Mouse (Mus musculus): Measurements from ENCODE around the gene Smurf1. TPM values are rescaled to one million over a fixed set of nuclear protein-coding genes. Genes with fewer than 3 reads are reported as not detected.

The Smurf1 gene
- polyA plus RNA-seq, 1 experiment from 2014 or later, result 25.8 TPM

DNA sequence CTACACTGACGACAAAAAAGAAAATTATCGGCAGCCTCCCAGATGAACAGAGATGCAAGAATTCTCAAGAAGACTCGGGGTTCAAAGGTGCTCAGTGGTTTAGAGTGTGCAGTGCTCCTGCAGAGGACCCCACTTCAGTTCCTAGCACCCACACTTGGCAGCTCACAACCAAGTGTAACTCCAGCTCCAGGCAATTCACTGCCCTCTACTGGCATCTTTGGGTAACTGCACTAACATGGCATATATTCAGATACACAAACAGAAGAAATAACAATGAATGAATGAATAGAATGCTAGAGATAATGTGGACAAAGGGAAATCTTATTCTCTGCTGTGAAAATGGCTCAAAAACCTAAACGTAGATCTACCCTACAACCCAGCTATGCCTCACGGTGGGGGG lies 19.2 kb upstream of the Smurf1 start:
- Histone ChIP-seq H3K27me3 (no peaks in the 10 kb centered on the region), H3K4me2 (no peak overlapping the region), H3K9ac (no peak overlapping the region), H3K4me1 (replicated peaks) (no peaks in the 10 kb centered on the region), H3K9me3 (no peaks in the 10 kb centered on the region), H3K27ac (replicated peaks) (no peak overlapping the region), H3K4me3 (no peak overlapping the region), H3K36me3 (no peaks in the 10 kb centered on the region)
- ATAC-seq (ENCODE audit: low read depth), result no peak
- 92% methylated on average over 5 of the region's 5 CpGs for WGBS

DNA sequence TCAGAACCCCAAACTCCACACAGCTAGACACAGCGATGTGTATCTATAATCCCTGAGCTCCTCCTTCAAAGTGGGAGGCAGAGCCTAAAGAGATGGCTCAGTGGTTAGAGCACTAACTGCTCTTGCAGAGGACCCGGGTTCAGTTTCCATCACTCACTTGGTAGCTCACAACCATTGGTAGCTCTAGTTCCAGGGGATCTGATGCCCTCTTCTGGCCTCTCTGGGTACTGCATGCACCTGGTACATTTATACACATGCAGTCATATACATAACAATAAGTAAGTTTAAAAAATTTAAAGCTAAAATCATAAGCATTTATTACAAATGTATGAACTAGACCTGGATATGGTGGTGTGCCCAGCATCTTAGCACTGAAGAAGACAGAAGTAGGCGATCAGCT lies 17.6 kb upstream of the Smurf1 start:
- Histone ChIP-seq H3K27me3 (no peaks in the 10 kb centered on the region), H3K4me2 (no peak overlapping the region), H3K27ac (replicated peaks) (no peak overlapping the region), H3K36me3 (no peaks in the 10 kb centered on the region), H3K9ac (no peak overlapping the region), H3K9me3 (no peaks in the 10 kb centered on the region), H3K4me3 (no peak overlapping the region), H3K4me1 (replicated peaks) (no peaks in the 10 kb centered on the region)
- WGBS, result 93% methylated on average over 3 of the region's 3 CpGs
- ATAC-seq (ENCODE audit: low read depth), result no peak

DNA sequence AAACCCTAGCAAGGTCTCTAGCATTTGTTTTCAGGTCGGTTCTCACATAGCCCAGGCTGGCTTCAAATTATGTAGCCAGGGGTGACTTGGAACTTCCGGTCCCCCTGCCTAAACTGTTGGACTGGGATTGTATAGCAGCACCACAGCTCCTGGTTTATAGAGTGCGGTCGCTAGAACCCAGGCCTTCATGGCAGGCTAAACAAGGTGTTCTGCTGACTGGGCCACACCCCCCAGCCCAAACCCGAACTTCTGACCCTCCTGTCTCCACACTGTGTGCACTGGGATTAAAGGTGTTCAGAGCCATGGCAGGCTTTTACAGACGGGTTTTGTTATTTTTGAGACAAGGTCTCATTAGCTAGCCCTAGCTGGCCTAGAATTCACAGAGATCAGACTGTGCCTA lies 13.5 kb upstream of the Smurf1 start:
- WGBS, result 85% methylated on average over 6 of the region's 6 CpGs
- no peaks in the 10 kb centered on the region for H3K36me3 ChIP-seq
- no peaks in the 10 kb centered on the region for H3K9me3 ChIP-seq
- no peak for ATAC-seq (ENCODE audit: low read depth)
- no peak overlapping the region for H3K27ac ChIP-seq (replicated peaks)
- H3K4me3 ChIP-seq, result no peak overlapping the region
- no peak overlapping the region for H3K4me2 ChIP-seq
- no peaks in the 10 kb centered on the region for H3K4me1 ChIP-seq (replicated peaks)
- no peak overlapping the region for H3K9ac ChIP-seq
- H3K27me3 ChIP-seq, result no peaks in the 10 kb centered on the region

DNA sequence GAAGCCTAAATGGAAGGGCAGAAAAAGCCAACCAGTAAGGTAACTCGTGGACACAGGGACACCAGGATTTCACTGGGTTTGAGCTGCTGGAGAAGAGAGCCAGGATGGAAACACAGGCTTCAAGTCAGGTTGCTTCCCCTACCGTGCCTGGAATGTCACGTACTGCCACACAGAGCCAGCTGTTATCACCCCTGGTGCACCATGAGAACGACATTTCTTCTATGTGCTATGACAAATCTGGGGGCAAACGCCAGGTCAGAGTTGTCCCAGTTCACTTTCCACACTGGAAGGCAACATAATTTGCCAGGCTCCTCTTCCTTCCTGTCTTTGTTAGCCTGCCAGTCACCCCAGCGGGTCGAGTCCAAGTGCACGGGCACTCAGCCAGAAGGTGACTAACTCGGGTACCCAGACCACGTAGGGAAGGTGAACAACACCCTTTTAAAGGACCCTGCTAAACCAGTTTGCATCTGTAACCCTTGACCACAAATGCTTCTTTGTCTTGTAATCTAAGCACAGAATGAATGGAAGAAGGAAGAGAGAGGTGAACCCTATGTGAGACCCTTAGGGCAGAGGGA lies 13.0 kb upstream of the Smurf1 start:
- Histone ChIP-seq H3K4me1 (replicated peaks) (no peaks in the 10 kb centered on the region), H3K9ac (no peak overlapping the region), H3K27me3 (no peaks in the 10 kb centered on the region), H3K36me3 (no peaks in the 10 kb centered on the region), H3K27ac (replicated peaks) (no peak overlapping the region), H3K4me3 (no peak overlapping the region), H3K9me3 (no peaks in the 10 kb centered on the region), H3K4me2 (no peak overlapping the region)
- ATAC-seq (ENCODE audit: low read depth), result no peak
- WGBS, result 71% methylated on average over 10 of the region's 10 CpGs

DNA sequence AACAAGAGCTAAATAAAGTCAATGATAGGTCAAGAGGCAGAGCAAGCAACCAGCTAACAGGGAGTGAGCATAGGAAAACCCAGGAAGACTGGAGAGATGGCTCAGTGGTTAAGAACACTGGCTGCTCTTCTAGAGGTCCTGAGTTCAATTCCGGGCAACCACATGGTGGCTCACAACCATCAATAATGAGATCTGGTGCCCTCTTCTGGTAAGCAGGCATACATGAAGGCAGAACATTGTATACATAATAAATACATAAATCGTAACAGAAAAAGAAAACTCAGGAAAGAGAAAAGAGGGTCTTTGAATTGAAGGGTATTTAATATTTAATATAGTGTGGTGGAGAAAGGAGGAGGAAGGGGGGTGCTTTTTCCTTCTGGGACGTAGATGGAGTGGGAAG lies 5.6 kb upstream of the Smurf1 start:
- Histone ChIP-seq H3K4me1 (replicated peaks) (peaks cover 6% of the 10 kb centered on the region), H3K27me3 (peaks cover 4% of the 10 kb centered on the region), H3K9me3 (no peaks in the 10 kb centered on the region), H3K36me3 (no peaks in the 10 kb centered on the region), H3K9ac (no peak overlapping the region), H3K27ac (replicated peaks) (no peak overlapping the region), H3K4me3 (no peak overlapping the region), H3K4me2 (no peak overlapping the region)
- no peak for ATAC-seq (ENCODE audit: low read depth)
- 81% methylated on average over 3 of the region's 3 CpGs for WGBS

DNA sequence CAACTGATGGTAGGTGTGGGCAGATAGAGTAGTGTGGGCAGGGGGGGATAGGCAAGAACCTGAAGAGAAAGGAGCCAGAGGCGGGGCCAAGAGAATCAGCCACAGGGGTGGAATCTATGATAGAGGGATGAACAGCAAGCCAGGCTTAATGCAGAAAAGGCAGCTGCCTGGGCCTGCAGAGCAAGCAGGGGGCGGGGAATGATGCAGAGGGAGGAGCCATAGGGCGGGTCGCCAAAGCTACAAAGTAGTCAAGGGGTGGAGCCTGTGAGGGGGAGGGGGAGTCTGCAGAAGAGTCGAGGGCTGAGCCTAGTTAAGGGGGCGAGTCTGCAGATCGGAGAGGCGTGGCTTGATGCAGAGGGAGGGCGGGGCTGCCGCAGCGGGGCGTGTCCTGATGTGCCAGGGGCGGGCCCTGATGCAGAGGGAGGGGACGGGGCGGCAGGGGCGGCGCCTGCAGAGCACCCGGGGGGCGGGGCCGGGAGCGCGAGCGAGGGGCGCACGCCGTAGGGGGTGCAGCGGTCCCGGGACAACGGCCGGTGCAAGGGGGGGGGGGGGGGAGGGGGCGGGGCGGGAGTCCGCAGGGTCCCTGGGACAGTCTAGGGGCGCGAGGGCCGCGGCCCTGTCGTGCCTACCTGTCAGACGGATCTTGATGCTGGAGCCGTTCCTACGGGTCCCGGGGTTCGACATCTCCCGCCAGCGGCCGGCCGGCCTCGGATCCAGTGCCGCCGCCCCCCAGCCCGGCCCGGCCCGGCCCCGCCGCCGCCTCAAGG lies 592 bp downstream of the Smurf1 start:
- Histone ChIP-seq H3K36me3 (no peaks in the 10 kb centered on the region), H3K4me3 (peak overlapping the region; percentile 91), H3K9ac (peak overlapping the region; percentile 97), H3K4me2 (peak overlapping the region; percentile 66), H3K4me1 (replicated peaks) (peaks cover 45% of the 10 kb centered on the region), H3K9me3 (no peaks in the 10 kb centered on the region), H3K27me3 (peaks cover 4% of the 10 kb centered on the region), H3K27ac (replicated peaks) (peak overlapping the region; percentile 92)
- 2% methylated on average over 15 of the region's 56 CpGs for WGBS
- peak; percentile 75 for ATAC-seq (ENCODE audit: low read depth)

DNA sequence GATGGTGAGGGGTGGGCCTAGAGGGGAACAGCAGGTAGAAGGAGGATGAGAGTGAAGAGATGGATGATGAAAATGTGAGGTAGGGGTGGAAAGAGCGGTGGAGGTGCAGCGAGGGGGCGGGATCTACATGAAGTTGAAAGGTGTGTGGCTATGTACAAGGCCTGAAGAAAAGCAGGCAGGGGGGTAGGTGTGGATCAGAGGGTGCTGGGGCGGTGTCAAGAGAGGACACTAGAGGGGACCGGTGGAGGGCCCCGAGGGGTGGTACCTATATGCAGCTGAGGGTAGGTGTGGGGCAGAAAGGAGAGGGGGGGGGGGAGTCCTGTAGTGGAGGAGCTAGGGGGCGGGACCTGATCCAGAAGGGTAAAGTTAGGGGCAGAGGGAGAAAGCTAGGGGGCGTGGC lies 1.2 kb downstream of the Smurf1 start:
- ATAC-seq (ENCODE audit: low read depth), result peak; percentile 70
- Histone ChIP-seq H3K27me3 (peaks cover 4% of the 10 kb centered on the region), H3K4me2 (peak overlapping the region; percentile 66), H3K36me3 (no peaks in the 10 kb centered on the region), H3K27ac (replicated peaks) (peak overlapping the region; percentile 33; the same call in 1 of the 2 replicates), H3K4me1 (replicated peaks) (peaks cover 48% of the 10 kb centered on the region), H3K9me3 (no peaks in the 10 kb centered on the region), H3K9ac (0 out of 2 replicates have a peak overlapping the region, but pooled peaks have one; percentile 31), H3K4me3 (peak overlapping the region; percentile 91)
- WGBS, result 25% methylated on average over 7 of the region's 8 CpGs

DNA sequence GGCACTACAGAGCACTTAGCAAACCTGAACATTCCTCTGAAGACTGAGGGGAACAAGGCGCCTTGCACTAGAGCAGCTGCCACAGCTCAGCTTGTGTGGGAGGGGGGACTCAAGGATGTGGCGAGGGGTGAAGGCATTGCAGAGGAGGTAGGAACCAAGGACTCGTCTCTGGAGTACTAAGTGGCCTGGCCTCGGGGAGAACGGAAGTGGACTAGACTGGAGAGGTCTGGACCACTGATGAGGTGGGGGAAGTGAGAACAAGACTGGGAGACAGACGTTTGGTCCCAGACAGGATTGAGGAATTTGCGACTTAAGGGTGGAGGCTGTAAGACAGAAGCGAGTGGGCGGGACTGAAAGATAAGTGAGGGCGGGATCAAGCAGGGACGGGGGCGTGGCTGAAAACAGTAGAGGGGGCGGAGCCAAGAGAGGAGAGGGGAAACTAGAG lies 1.8 kb downstream of the Smurf1 start:
- Histone ChIP-seq H3K36me3 (no peaks in the 10 kb centered on the region), H3K9ac (peak overlapping the region; percentile 57), H3K4me2 (peak overlapping the region; percentile 66), H3K4me3 (peak overlapping the region; percentile 91), H3K4me1 (replicated peaks) (peaks cover 54% of the 10 kb centered on the region), H3K27me3 (peaks cover 4% of the 10 kb centered on the region), H3K9me3 (no peaks in the 10 kb centered on the region), H3K27ac (replicated peaks) (peak overlapping the region; percentile 69)
- ATAC-seq (ENCODE audit: low read depth), result 0 out of 2 replicates have a peak, but pooled peaks have one; percentile 2
- 9% methylated on average over 13 of the region's 13 CpGs for WGBS

DNA sequence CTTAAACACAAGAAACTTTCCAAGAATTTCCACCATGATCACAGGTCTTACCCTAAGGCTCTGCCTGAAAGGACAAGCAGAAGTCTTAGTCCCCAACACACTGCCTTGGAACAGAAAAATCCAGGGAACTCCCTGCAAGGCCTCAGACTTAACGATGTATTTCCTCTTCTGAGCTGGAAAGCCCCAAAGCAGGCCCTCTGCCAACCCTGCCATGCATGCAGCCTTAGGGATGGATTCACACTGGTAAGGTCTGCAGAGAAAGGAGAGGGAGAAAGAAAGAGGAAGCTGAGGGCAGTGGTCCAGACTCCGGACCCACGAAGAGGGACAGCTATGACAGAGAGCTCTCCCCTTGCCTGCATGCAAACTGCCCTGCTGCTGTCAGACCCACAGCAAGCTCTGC lies 2.2 kb downstream of the Smurf1 start:
- no peaks in the 10 kb centered on the region for H3K9me3 ChIP-seq
- H3K27me3 ChIP-seq, result peaks cover 4% of the 10 kb centered on the region
- H3K27ac ChIP-seq (replicated peaks), result peak overlapping the region; percentile 69
- WGBS, result 52% methylated on average over 3 of the region's 3 CpGs
- peaks cover 57% of the 10 kb centered on the region for H3K4me1 ChIP-seq (replicated peaks)
- H3K36me3 ChIP-seq, result no peaks in the 10 kb centered on the region
- H3K4me3 ChIP-seq, result peak overlapping the region; percentile 91
- ATAC-seq (ENCODE audit: low read depth), result no peak
- H3K4me2 ChIP-seq, result peak overlapping the region; percentile 66
- peak overlapping the region; percentile 57 for H3K9ac ChIP-seq

DNA sequence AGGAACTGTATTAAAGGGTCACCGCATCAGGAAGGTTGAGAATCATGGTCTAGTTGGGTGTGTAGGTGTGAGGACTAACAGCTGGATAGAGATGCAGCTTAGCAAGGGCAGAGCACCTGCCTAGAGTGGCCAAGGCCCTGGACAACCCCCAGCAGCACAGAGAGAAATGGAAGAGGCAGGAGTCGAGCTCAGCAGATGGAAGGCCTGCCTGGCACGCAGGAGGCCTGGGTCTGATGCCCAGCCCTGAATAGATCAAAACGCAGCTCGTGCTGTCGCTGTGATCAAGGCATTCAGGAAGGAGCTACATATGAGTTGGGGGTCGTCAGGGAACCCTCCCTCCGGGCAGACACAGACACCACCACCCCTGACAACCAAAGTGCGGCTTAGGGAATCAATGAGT lies 7.4 kb downstream of the Smurf1 start:
- 90% methylated on average over 9 of the region's 9 CpGs for WGBS
- Histone ChIP-seq H3K4me1 (replicated peaks) (peaks cover 45% of the 10 kb centered on the region), H3K27ac (replicated peaks) (no peak overlapping the region), H3K9ac (no peak overlapping the region), H3K36me3 (no peaks in the 10 kb centered on the region), H3K4me2 (no peak overlapping the region), H3K9me3 (no peaks in the 10 kb centered on the region), H3K4me3 (no peak overlapping the region), H3K27me3 (no peaks in the 10 kb centered on the region)
- ATAC-seq (ENCODE audit: low read depth), result no peak

DNA sequence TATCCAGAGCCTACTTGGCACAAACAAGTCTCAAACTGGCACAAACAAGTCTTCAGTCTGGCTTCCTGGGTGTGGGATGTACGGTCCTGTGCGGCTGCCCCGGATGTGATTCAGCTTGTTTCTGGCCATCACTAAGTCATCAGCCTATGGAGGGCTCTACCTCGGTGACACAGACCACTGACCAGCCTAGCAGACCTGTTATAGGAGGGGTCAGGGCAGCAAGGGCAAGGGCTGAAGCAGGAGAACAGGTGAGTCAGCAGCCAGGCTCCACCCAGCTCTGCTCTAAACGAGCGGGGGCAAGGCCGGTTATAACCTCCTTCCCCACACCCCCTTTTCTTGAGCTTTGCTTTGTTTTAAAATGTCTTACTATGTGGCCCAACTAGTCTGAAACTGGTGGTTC lies 11.2 kb downstream of the Smurf1 start:
- Histone ChIP-seq H3K4me1 (replicated peaks) (peaks cover 37% of the 10 kb centered on the region), H3K4me3 (no peak overlapping the region), H3K9ac (no peak overlapping the region), H3K9me3 (no peaks in the 10 kb centered on the region), H3K36me3 (no peaks in the 10 kb centered on the region), H3K4me2 (no peak overlapping the region), H3K27ac (replicated peaks) (no peak overlapping the region), H3K27me3 (no peaks in the 10 kb centered on the region)
- no peak for ATAC-seq (ENCODE audit: low read depth)
- 89% methylated on average over 7 of the region's 7 CpGs for WGBS

DNA sequence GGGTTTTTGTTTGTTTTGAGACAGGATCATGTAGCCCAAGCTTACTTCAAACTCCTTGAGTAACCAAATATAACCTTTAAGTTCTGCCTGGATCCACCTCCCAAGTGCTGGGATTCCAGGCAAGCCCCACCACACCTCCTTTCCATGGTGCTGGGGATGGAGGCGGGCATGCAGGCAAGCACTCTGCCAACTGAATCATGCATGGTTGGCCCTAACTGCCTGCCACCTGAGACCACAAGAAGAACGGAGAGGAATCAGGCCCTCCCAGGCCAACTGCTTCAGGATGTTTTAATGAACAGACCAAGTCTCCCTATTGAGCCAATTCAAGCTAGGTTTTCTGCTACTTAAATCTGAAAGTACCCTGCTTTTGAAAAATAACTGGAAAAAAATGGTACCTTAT lies 13.1 kb downstream of the Smurf1 start:
- WGBS, result 64% methylated on average over 2 of the region's 2 CpGs
- Histone ChIP-seq H3K4me1 (replicated peaks) (peaks cover 40% of the 10 kb centered on the region), H3K36me3 (no peaks in the 10 kb centered on the region), H3K4me3 (no peak overlapping the region), H3K27me3 (no peaks in the 10 kb centered on the region), H3K9ac (no peak overlapping the region), H3K27ac (replicated peaks) (no peak overlapping the region), H3K4me2 (no peak overlapping the region), H3K9me3 (no peaks in the 10 kb centered on the region)
- ATAC-seq (ENCODE audit: low read depth), result no peak

All from neural tube, embryonic 13.5 days (tissue).